Mouse (Mus musculus): Measurements from ENCODE around the gene Qrfp. TPM values are rescaled to one million over a fixed set of nuclear protein-coding genes. Genes with fewer than 3 reads are reported as not detected.

Qrfp gene
- total RNA-seq, 2 experiments from 2014 or later = not detected

DNA sequence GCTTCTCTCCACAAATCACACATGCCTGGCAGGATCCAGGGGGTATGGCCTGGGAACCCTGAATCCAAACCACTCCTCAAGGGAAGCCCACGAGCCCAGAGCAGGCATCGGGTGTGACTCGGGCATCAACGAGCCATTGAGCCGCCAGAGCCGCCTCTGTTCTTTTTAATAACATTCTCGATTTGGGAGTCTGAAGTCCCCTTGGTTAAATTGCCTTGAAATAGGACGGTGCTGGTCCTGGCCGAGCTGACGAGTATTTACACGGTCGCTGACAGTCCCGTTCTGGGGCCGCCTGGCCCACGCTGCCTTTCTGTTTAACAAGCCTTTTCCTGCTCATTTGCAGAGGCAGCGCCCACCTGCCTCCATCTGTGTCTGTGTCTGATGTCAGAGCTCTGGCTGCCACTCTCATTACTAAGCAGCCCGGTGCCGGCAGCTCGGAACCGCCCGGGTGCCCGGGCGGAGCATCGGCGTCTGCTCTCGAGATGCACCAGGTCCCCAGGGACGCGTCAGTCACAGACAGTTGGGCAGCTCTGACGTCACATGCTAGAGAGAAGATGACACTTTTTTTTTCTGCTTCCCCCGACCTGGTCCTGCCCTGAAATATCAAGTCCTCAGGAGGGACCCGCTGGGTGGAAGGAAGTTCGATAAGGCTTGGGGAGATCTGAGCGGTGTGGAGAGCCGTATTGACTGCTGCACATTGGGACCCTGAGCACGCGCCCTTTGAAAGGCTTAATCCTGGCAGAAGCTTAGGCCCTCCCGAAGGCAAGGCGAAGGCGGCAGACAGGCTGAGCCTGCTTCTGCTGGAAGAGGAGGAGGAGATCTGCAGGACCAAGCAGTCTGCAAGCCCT, 12.4 kb upstream of the Qrfp start:
- ATAC-seq (replicated peaks; ENCODE audit: poor library complexity) = peak; percentile 39; the same call in 1 of the 2 replicates

GRCm38 (mm10) chr2:31815367-31815766, 5.0 kb upstream of the Qrfp start:
- ATAC-seq (replicated peaks; ENCODE audit: poor library complexity) = peak; percentile 72

DNA sequence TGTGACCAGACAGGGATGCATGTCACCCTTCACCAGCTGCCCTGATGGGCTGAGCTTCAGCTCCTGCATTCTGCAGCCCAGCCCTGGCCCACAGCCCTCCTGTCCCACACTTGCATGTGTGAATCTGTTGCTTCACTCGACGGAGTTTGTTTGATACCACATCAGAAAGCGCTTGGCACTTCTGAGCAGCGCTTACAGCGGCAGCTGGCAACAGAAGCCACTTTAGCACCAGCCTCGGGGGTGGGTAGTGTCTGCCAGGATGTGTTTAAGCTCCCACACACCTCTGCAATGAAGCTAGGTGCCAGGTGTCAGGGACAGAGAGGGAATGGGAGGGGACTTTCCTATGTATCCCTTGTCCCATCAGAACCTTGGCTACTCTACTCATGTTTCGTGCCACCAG, 4.3 kb upstream of the Qrfp start:
- ATAC-seq (replicated peaks; ENCODE audit: poor library complexity) = no peak

- no peak for ATAC-seq (replicated peaks; ENCODE audit: poor library complexity)
Observed at GRCm38 (mm10) chr2:31813641-31814040, 3.3 kb upstream of the Qrfp start.

GRCm38 (mm10) chr2:31811086-31811958, 942 bp upstream of the Qrfp start:
- ATAC-seq (replicated peaks; ENCODE audit: poor library complexity) = no peak

- peak; percentile 49 for ATAC-seq (replicated peaks; ENCODE audit: poor library complexity)
Observed at GRCm38 (mm10) chr2:31809358-31809740, 1.0 kb downstream of the Qrfp start.

- no peak for ATAC-seq (replicated peaks; ENCODE audit: poor library complexity)
Observed at GRCm38 (mm10) chr2:31808410-31809357, 1.7 kb downstream of the Qrfp start.

GRCm38 (mm10) chr2:31806639-31807382, 3.6 kb downstream of the Qrfp start:
- no peak for ATAC-seq (replicated peaks; ENCODE audit: poor library complexity)

DNA sequence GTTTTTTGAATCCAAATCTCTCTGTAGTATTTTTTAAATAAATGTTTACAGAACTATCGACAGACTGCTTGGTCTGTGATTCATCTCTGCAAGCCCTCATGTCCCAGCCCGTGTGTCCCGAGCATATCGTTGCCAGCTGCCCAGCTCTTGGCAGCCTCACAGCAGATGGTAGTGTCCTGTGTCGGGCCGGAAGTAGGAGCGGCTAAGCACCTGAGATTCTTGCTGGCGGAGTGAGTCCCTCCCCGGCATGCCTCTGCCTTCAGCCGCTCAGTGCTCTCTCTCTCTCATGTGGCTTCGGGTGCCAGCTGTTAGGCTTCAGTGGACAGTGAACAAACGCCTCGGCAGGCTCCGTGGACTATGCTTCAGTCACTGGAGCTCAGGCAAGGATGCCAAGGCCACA, 6.9 kb downstream of the Qrfp start:
- no peak for ATAC-seq (replicated peaks; ENCODE audit: poor library complexity)

DNA sequence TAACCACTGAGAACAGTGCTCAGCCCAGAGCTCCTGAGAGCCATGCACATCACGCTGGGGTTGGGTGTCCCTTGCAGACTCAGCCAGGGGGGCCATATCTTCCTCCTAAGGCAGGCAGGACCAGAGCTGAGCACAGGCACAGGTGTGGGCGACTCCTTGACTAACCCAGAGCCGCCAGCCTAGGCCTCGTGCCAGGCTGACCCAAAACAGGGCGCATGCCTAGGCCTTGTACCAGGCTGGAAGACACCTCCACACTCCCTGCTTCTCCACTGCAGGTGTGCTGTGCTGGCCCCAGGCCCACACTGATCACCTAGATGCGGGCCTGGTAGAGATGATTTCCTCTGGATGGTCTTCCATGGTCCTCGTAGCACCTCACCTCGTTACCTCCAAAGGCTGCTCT, 7.6 kb downstream of the Qrfp start:
- no peak for ATAC-seq (replicated peaks; ENCODE audit: poor library complexity)

DNA sequence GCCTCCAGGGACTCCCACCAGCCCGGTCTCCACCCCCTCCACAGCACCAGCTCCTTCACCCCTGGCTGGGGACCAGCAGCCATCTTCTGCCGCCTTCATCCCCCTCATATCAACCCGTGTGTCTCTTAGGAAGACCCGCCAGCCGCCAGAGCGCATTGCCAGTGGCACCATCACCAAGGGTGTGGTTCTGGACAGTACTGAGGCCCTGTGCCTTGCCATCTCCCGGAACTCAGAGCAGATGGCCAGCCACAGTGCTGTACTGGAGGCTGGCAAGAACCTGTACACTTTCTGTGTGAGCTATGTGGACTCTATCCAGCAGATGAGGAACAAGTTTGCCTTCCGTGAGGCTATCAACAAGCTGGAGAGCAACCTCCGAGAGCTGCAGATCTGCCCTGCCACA, 9.0 kb downstream of the Qrfp start:
- no peak for ATAC-seq (replicated peaks; ENCODE audit: poor library complexity)

- ATAC-seq (replicated peaks; ENCODE audit: poor library complexity) = no peak
Observed at GRCm38 (mm10) chr2:31796943-31797342, 13.4 kb downstream of the Qrfp start.

GRCm38 (mm10) chr2:31792611-31793010, 17.8 kb downstream of the Qrfp start:
- no peak for ATAC-seq (replicated peaks; ENCODE audit: poor library complexity)

DNA sequence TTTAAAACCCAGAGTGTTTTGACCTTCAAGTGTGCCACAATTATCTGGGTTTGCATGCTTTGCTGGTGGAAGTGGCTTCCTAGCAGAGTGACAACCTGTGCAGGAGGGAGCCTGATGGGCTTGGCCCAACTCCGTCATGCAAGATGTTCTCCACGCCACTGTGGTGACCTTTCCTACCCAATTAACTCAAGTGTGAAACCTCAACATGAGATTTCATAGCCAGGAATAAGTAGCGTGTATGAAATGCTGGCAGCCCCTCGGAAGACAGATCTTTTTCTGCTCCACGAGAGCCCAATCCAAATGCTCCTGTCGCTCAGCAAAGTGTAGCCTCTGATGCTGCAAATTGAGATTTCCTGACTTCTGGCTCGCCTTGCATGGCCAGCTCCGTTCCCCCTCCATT, 19.1 kb downstream of the Qrfp start:
- no peak for ATAC-seq (replicated peaks; ENCODE audit: poor library complexity)

- ATAC-seq (replicated peaks; ENCODE audit: poor library complexity) = no peak
Observed at GRCm38 (mm10) chr2:31790728-31791251, 19.6 kb downstream of the Qrfp start.

DNA sequence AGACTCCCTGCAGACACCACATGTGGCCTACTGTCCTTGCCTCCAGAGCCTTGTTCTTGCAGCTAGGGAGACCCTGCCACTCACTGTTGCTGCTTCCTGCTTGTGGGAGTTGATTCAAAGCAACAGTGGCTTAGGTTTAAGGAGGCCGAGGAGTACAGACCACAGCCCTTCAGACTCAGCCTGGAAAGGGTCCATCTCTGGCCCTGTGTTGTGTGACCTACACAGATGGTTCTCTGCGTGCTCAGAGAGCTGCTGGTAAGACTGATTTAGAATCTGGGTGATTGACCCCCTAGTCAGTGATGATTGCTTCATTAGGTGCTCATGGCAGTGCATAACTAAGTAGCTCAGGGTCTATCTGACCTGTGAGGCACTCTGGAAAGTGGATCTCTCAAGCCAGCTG, 21.2 kb downstream of the Qrfp start:
- ATAC-seq (replicated peaks; ENCODE audit: poor library complexity) = no peak

DNA sequence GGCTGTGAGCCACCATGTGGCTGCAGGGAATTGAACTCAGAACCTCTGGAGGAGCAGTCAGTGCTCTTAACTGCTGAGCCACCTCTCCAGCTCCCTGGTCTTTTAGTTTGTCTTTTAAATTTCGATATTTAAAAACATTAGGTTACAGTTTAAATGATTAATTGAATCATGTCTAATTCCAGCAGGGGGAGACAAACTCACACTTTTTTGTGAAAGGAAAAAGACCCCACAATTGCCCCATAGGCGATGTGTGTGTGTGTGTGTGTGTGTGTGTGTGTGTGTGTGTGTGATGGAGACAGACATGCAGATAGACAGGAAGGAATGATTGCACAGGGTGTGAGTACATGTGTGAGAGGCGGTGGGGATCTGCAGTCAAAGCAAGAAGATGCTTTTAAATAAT, 22.2 kb downstream of the Qrfp start:
- no peak for ATAC-seq (replicated peaks; ENCODE audit: poor library complexity)

GRCm38 (mm10) chr2:31787029-31787428, 23.4 kb downstream of the Qrfp start:
- peak; percentile 69 for ATAC-seq (replicated peaks; ENCODE audit: poor library complexity)

DNA sequence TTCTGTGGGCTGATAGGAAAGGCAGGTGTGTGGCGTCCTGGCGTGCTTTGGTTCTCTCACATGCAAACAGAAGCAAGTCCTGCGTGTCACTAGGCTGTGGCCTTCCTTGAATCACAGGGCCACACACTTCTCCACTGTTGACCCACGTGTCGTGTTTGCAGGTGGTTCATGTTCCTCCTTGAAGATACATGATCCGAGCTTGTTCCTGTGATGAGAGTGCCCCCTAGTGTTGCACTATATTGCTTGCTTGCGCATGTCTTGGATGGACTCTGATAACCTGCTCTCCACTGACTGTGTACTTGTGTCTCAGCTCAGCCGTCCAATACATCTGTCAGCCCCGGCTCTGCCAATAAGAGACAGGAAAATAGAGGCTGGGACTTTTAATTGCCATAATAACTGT, 25.3 kb downstream of the Qrfp start:
- ATAC-seq (replicated peaks; ENCODE audit: poor library complexity) = peak; percentile 90

Data from megakaryocyte progenitor cell, adult 5-6 weeks (primary cell).